Mouse (Mus musculus) adrenal gland, postnatal 0 days (tissue): ENCODE data around the gene Gm30191. TPM values are rescaled to one million over a fixed set of nuclear protein-coding genes. Genes with fewer than 3 reads are reported as not detected.

ENCODE experiments used
- polyA plus RNA-seq: library from polyadenylated mRNA; unstranded; fragments of >200 nt; fragmentation: Nextera tagmentation; extraction: Ambion mirVana; gene quantifications from 2 replicates; pipeline ENCODE4 v1.2.1, GENCODE M21; 2015

Gene Gm30191
- not detected in 2 replicates for polyA plus RNA-seq

GRCm38 (mm10) chr4:134246719-134247258 lies at the start of gene Gm30191:
Gene Gm30191 (plus strand): TSS chr4:134246935.

GRCm38 (mm10) chr4:134202904-134203303 lies 43.8 kb upstream of the Gm30191 start, which contains the start of gene Gm7534:
Gene Gm7534 (minus strand): TSS chr4:134203004.

GRCm38 (mm10) chr4:134227194-134227593 lies 19.5 kb upstream of the Gm30191 start, which contains the start of gene Catsper4:
Gene Catsper4 (minus strand): TSS chr4:134227383.

GRCm38 (mm10) chr4:134238279-134238651 lies 8.5 kb upstream of the Gm30191 start, which contains the start of gene Cnksr1:
Gene Cnksr1 (minus strand): TSS chr4:134238399.

GRCm38 (mm10) chr4:134243516-134244250 lies 3.1 kb upstream of the Gm30191 start, which contains the start of gene E130218I03Rik:
Gene E130218I03Rik (plus strand): TSS chr4:134243662.

GRCm38 (mm10) chr4:134245148-134245843 lies 1.4 kb upstream of the Gm30191 start, which contains the start of gene Zfp593:
Gene Zfp593 (minus strand): TSS chr4:134245592.

GRCm38 (mm10) chr4:134253722-134254324 lies 7.1 kb downstream of the Gm30191 start, which contains the start of gene Grrp1:
Gene Grrp1 (minus strand): TSS chr4:134254106.

GRCm38 (mm10) chr4:134287575-134288025 lies 40.9 kb downstream of the Gm30191 start, which contains the start of gene Pdik1l:
Gene Pdik1l (minus strand): TSS chr4:134287895.

Other genes with a start within 250 kb of the Gm30191 start
- gene Dhdds, start 246.0 kb upstream of the Gm30191 start, polyA plus RNA-seq = 25.2 and 34.1 TPM in 2 replicates
- 0.04 and 0.09 TPM in 2 replicates for gene Lin28a, start 228.1 kb upstream of the Gm30191 start, polyA plus RNA-seq
- not detected in 2 replicates for gene Zfp683, start 193.1 kb upstream of the Gm30191 start, polyA plus RNA-seq
- gene Crybg2, start 186.1 kb upstream of the Gm30191 start, polyA plus RNA-seq = 0.92 TPM in 1 of 2 replicates, not detected in the other
- 24.9 and 36.6 TPM in 2 replicates for gene Cd52, start 151.9 kb upstream of the Gm30191 start, polyA plus RNA-seq
- 4.0 and 8.7 TPM in 2 replicates for gene Ubxn11, start 144.4 kb upstream of the Gm30191 start, polyA plus RNA-seq
- gene Sh3bgrl3, start 118.1 kb upstream of the Gm30191 start, polyA plus RNA-seq = 308 and 310 TPM in 2 replicates
- gene Cep85, start 59.8 kb upstream of the Gm30191 start, polyA plus RNA-seq = 24.0 and 39.9 TPM in 2 replicates
- gene Gm7534, start 43.9 kb upstream of the Gm30191 start, polyA plus RNA-seq = not detected in 2 replicates
- not detected in 2 replicates for gene Catsper4, start 19.6 kb upstream of the Gm30191 start, polyA plus RNA-seq
- 0.46 and 0.55 TPM in 2 replicates for gene Cnksr1, start 8.5 kb upstream of the Gm30191 start, polyA plus RNA-seq
- 0.17 TPM in 1 of 2 replicates, not detected in the other for gene E130218I03Rik, start 3.3 kb upstream of the Gm30191 start, polyA plus RNA-seq
- 17.0 and 19.2 TPM in 2 replicates for gene Zfp593, start 1.3 kb upstream of the Gm30191 start, polyA plus RNA-seq
- gene Grrp1, start 7.2 kb downstream of the Gm30191 start, polyA plus RNA-seq = 11.8 and 12.2 TPM in 2 replicates
- 12.5 and 15.1 TPM in 2 replicates for gene Pdik1l, start 41.0 kb downstream of the Gm30191 start, polyA plus RNA-seq
- 0.41 and 0.68 TPM in 2 replicates for gene Trim63, start 68.2 kb downstream of the Gm30191 start, polyA plus RNA-seq
- gene Slc30a2, start 96.2 kb downstream of the Gm30191 start, polyA plus RNA-seq = 5.0 and 7.6 TPM in 2 replicates
- 1.0 and 1.9 TPM in 2 replicates for gene Extl1, start 136.9 kb downstream of the Gm30191 start, polyA plus RNA-seq
- 6.1 and 6.2 TPM in 2 replicates for gene Pafah2, start 149.4 kb downstream of the Gm30191 start, polyA plus RNA-seq
- gene Stmn1, start 221.4 kb downstream of the Gm30191 start, polyA plus RNA-seq = 570 and 1,127 TPM in 2 replicates
- gene Paqr7, start 249.8 kb downstream of the Gm30191 start, polyA plus RNA-seq = 27.8 and 50.7 TPM in 2 replicates